Mouse (Mus musculus) neural tube, embryonic 11.5 days (tissue): ENCODE results near the gene Kiss1r. TPM values are rescaled to one million over a fixed set of nuclear protein-coding genes. Genes with fewer than 3 reads are reported as not detected.

Experiments
- ATAC-seq: fragments of 200-750 bp; cut with Nextera tagmentation; 2 replicates; pipeline ENCODE4 v1.8.0; 2017; ENCODE audit warnings: moderate number of reproducible peaks, mild to moderate bottlenecking, moderate TSS enrichment, moderate library complexity; ENCODE audit not compliant: insufficient read depth, low FRiP score, low TSS enrichment
- DNase-seq: peaks from one replicate; pipeline ENCODE4 v3.0.0-alpha.2; 2015; ENCODE audit warnings: low spot score
- H3K27ac ChIP-seq: fragments of 300-500 bp; sonication (generic); 2 replicates; pipeline ENCODE4 v1.5.1; 2014; ENCODE audit warnings: low read depth, mild to moderate bottlenecking, low read length
- H3K27me3 ChIP-seq: fragments of 300-500 bp; sonication (generic); 2 replicates; pipeline ENCODE4 v1.6.1; 2014; ENCODE audit warnings: mild to moderate bottlenecking, low read length, mixed read lengths; ENCODE audit not compliant: control insufficient read depth, insufficient read depth
- H3K36me3 ChIP-seq: fragments of 300-500 bp; sonication (generic); 2 replicates; pipeline ENCODE4 v1.6.1; 2014; ENCODE audit warnings: mild to moderate bottlenecking, low read length, moderate library complexity, mixed read lengths; ENCODE audit not compliant: control insufficient read depth, insufficient read depth
- H3K4me1 ChIP-seq: fragments of 300-500 bp; sonication (generic); 2 replicates; pipeline ENCODE4 v1.6.1; 2014; ENCODE audit warnings: low read length, mixed read lengths; ENCODE audit not compliant: control insufficient read depth, insufficient read depth
- H3K4me2 ChIP-seq: fragments of 300-500 bp; sonication (generic); 2 replicates; pipeline ENCODE4 v1.6.1; 2014; ENCODE audit warnings: low read depth, mild to moderate bottlenecking, moderate library complexity
- H3K4me3 ChIP-seq: fragments of 300-500 bp; sonication (generic); 2 replicates; pipeline ENCODE4 v1.5.1; 2014; ENCODE audit warnings: low read depth, low read length
- H3K9ac ChIP-seq: fragments of 300-500 bp; sonication (generic); 2 replicates; pipeline ENCODE4 v1.6.1; 2014; ENCODE audit warnings: mild to moderate bottlenecking, low read length
- H3K9me3 ChIP-seq: fragments of 300-500 bp; sonication (generic); 2 replicates; pipeline ENCODE4 v1.6.1; 2016; ENCODE audit warnings: low read length; ENCODE audit not compliant: control insufficient read depth
- WGBS: fragments of 180-500 bp; shearing (Covaris S2); extraction: QIAGEN DNeasy Blood & Tissue Kit; methylation state at CpG from one replicate; pipeline ENCODE4 v1.1.7; 2014; 5-methylcytosine and 5-hydroxymethylcytosine counted together
- polyA plus RNA-seq: library from polyadenylated mRNA; unstranded; fragments of >200 nt; fragmentation: Nextera tagmentation; extraction: Ambion mirVana; gene quantifications from 2 replicates; pipeline ENCODE4 v1.2.1, GENCODE M21; 2014

Gene Kiss1r
- polyA plus RNA-seq, 1 experiment from 2014 or later, result 0.80 TPM

- no peaks in the 10 kb centered on the region for H3K9me3 ChIP-seq
- WGBS, result 46% methylated on average over 11 of the region's 11 CpGs
- H3K4me2 ChIP-seq, result no peak overlapping the region
- H3K4me3 ChIP-seq, result no peak overlapping the region
- no peak for DNase-seq
- H3K4me1 ChIP-seq, result peaks cover 11% of the 10 kb centered on the region
- H3K27me3 ChIP-seq, result no peaks in the 10 kb centered on the region
- no peak overlapping the region for H3K27ac ChIP-seq
- no peak for ATAC-seq
- 0 out of 2 replicates have a peak, but pooled peaks cover 2% of the 10 kb centered on the region for H3K36me3 ChIP-seq
- no peak overlapping the region for H3K9ac ChIP-seq
These were observed 21.2 kb downstream of the Kiss1r start for GRCm38 (mm10) chr10:79937775-79938526.

DNA sequence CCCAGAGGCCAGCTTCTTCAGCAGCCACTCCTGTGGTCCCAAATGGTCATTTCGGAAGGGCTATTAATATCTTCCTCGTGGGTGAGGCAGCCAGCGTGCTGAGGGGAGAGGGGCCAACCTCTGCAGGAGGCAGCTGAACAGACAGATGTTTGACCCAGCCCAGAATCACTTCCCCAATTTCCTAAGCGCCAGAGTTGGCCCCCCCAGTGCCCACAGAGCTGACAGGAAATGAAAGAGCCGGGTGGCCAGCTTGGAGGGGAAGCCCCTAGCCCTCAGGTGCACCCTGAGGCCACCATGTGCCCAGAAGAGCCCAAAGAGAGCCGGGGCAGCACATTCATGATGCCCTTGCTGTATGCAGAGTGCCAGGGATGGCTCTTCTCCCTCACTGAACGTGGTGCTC lies 24.0 kb downstream of the Kiss1r start:
- Histone ChIP-seq H3K4me2 (no peak overlapping the region), H3K4me1 (peaks cover 19% of the 10 kb centered on the region), H3K9me3 (no peaks in the 10 kb centered on the region), H3K27ac (no peak overlapping the region), H3K9ac (no peak overlapping the region), H3K27me3 (no peaks in the 10 kb centered on the region), H3K36me3 (0 out of 2 replicates have a peak, but pooled peaks cover 2% of the 10 kb centered on the region), H3K4me3 (no peak overlapping the region)
- WGBS, result 58% methylated on average over 7 of the region's 7 CpGs
- ATAC-seq (no peak), DNase-seq (no peak)

GRCm38 (mm10) chr10:79942988-79943387 lies 26.2 kb downstream of the Kiss1r start:
- no peaks in the 10 kb centered on the region for H3K9me3 ChIP-seq
- H3K9ac ChIP-seq, result no peak overlapping the region
- WGBS, result 96% methylated on average over 1 of the region's 1 CpGs
- H3K27me3 ChIP-seq, result no peaks in the 10 kb centered on the region
- H3K36me3 ChIP-seq, result 0 out of 2 replicates have a peak, but pooled peaks cover 2% of the 10 kb centered on the region
- ATAC-seq (no peak), DNase-seq (no peak)
- peaks cover 33% of the 10 kb centered on the region for H3K4me1 ChIP-seq
- no peak overlapping the region for H3K27ac ChIP-seq
- H3K4me3 ChIP-seq, result no peak overlapping the region
- no peak overlapping the region for H3K4me2 ChIP-seq

- 69% methylated on average over 9 of the region's 9 CpGs for WGBS
These were observed 26.7 kb downstream of the Kiss1r start for GRCm38 (mm10) chr10:79943471-79943901.

DNA sequence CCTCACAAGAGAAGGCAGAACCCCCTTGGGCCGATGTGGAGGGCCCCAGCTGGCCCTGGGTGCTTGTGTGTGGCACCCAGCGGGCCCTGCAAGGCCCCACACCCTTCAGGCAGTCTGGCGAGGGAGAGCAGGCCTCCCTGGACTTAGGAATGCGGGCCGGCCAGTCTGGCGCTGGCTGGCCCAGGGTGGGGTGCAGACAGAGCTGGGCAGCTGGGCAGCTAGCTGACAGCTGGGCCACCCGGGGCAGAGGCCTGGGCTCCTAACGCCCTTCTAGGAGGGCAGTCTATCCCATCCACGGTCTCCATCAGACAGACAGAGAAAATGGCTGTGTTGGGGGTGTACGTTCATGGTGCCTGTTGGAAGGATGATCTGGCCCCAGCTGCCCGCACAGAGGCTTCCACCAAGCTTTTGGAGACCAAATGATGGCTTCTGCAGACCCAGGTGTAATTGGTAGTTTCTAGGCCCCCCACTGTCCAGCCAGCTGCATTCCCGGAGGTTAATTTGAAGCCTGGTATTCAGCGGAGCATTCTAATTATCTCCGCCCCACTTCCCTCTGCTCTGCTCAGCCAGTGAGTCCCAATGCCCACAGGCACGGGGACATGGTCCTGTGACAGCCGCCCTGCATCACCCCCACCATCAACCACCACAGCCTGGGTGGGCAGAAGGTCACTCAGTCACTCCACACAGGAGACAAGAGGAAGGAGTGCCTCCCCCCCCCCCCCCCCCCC lies 28.9 kb downstream of the Kiss1r start:
- peak overlapping the region; percentile 64; the same call in 1 of the 2 replicates for H3K27ac ChIP-seq
- ATAC-seq, result peak; percentile 78; the same call in 1 of the 2 replicates
- peaks cover 30% of the 10 kb centered on the region for H3K4me1 ChIP-seq
- WGBS, result 8% methylated on average over 16 of the region's 16 CpGs
- DNase-seq, result peak; percentile 70
- peaks cover 12% of the 10 kb centered on the region for H3K36me3 ChIP-seq
- no peaks in the 10 kb centered on the region for H3K27me3 ChIP-seq
- H3K4me2 ChIP-seq, result no peak overlapping the region
- H3K9ac ChIP-seq, result peak overlapping the region; percentile 26; the same call in 1 of the 2 replicates
- no peaks in the 10 kb centered on the region for H3K9me3 ChIP-seq
- no peak overlapping the region for H3K4me3 ChIP-seq

More at GRCm38 (mm10) chr10:79943471-79943901, 26.7 kb downstream of the Kiss1r start:
- DNase-seq, result no peak
- Histone ChIP-seq H3K9me3 (no peaks in the 10 kb centered on the region), H3K9ac (no peak overlapping the region), H3K4me3 (no peak overlapping the region), H3K4me1 (peaks cover 30% of the 10 kb centered on the region), H3K4me2 (no peak overlapping the region), H3K36me3 (peaks cover 5% of the 10 kb centered on the region; the same call in 1 of the 2 replicates), H3K27ac (no peak overlapping the region), H3K27me3 (no peaks in the 10 kb centered on the region)
- ATAC-seq, result no peak

DNA sequence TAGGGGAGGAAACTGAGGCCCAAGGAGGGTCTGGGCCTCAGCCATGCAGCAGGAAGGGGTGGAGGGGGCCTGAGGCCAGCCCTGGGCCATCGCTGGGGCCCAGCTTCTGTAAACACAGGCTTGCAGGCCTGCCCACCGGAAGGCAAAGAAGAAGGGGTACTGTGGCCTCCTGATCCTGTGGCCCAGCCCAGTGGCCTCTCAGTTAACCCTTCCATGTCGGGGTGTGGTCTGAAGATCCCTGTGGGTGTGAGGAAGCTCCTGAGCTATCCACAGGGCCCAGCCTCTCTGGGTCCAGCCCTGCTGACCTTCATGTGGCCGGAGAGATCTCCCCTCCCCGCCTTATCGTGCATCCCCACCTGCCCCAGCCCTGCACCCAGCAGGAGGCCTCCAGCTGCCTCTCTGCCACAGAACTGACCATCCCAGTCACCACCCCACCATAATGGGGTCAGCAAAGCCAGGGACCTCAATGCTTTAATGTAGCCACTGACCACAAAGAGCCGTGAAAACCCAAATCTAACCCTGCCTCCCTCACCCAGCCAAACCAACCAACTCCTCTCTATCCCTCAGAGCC lies 30.1 kb downstream of the Kiss1r start:
- Histone ChIP-seq H3K4me2 (no peak overlapping the region), H3K9ac (0 out of 2 replicates have a peak overlapping the region, but pooled peaks have one; percentile 32), H3K9me3 (no peaks in the 10 kb centered on the region), H3K27ac (peak overlapping the region; percentile 7; the same call in 1 of the 2 replicates), H3K27me3 (no peaks in the 10 kb centered on the region), H3K4me3 (no peak overlapping the region), H3K36me3 (peaks cover 16% of the 10 kb centered on the region), H3K4me1 (peaks cover 30% of the 10 kb centered on the region)
- WGBS, result 15% methylated on average over 7 of the region's 7 CpGs
- DNase-seq, result no peak
- peak; percentile 40 for ATAC-seq

DNA sequence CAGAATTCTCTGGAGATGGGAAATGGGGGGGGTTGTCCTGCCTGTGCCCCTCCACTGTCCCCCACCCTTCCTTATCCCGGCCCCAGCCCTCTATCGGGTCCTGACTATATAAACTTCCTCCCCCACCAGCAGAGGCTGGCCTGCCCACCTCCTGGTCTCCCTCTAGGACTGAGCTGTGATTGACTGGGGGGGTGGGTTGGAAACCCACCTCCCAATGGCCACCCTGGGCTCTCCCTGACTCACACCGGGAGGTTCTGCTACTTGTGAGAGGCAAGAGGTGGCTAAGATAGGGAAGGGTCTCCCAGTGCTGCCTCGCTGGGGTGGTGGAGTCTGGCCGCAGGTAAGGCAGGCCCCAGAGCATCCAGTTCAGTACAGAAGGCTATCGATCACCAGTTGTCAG lies 30.7 kb downstream of the Kiss1r start:
- ATAC-seq, result no peak
- no peak overlapping the region for H3K27ac ChIP-seq
- 61% methylated on average over 6 of the region's 6 CpGs for WGBS
- peaks cover 14% of the 10 kb centered on the region for H3K36me3 ChIP-seq
- DNase-seq, result no peak
- no peaks in the 10 kb centered on the region for H3K27me3 ChIP-seq
- H3K9me3 ChIP-seq, result no peaks in the 10 kb centered on the region
- no peak overlapping the region for H3K9ac ChIP-seq
- no peak overlapping the region for H3K4me3 ChIP-seq
- H3K4me2 ChIP-seq, result no peak overlapping the region
- peaks cover 30% of the 10 kb centered on the region for H3K4me1 ChIP-seq

- Histone ChIP-seq H3K27me3 (no peaks in the 10 kb centered on the region), H3K4me3 (no peak overlapping the region), H3K4me1 (peaks cover 22% of the 10 kb centered on the region), H3K4me2 (no peak overlapping the region), H3K36me3 (peaks cover 21% of the 10 kb centered on the region), H3K27ac (no peak overlapping the region), H3K9me3 (no peaks in the 10 kb centered on the region), H3K9ac (no peak overlapping the region)
- DNase-seq, result no peak
- no peak for ATAC-seq
- 91% methylated on average over 4 of the region's 4 CpGs for WGBS
These were observed 33.1 kb downstream of the Kiss1r start for GRCm38 (mm10) chr10:79949873-79950272.
